Mouse (Mus musculus): ENCODE data around the gene Slc26a6.

DNA sequence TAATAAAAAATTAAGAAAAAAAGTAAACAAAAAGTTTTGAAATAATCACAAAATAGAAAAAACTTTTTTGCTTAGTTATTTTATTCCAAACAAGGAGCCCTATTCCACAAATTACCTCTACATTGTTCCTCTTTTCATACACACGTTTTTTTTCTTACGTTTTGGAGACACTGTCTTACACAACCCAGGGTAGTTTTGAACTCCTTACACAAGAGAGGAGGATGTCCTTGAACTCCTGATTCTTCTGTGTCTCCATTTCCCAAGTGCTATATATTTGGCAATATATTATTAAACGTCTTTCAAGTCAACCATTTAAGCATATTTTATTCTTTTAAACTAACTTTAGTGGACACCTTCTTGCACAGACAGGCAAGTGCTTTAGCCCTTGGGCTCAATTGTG, 82.9 kb downstream of the Slc26a6 start:
- TF ChIP-seq GATA1 (IDR thresholded peaks at IDR 0.05; ENCODE audit: low read length) (no peak), TAL1 (IDR thresholded peaks at IDR 0.05; ENCODE audit: low read length) (no peak)

All from erythroblast, embryonic 14.5 days (primary cell).